Mouse (Mus musculus) thymus, adult 2 months (tissue): ENCODE data around the gene Olfr284. TPM values are rescaled to one million over a fixed set of nuclear protein-coding genes. Genes with fewer than 3 reads are reported as not detected.

Source experiments
- DNase-seq: peaks from one replicate; pipeline ENCODE4 v3.0.0; 2021
- H3K27ac ChIP-seq: fragments of 200-500 bp; 2 replicates; pipeline ENCODE4 v1.5.1; 2012; ENCODE audit warnings: low read length, control low read depth; ENCODE audit not compliant: control insufficient read depth, insufficient read depth
- H3K27me3 ChIP-seq: fragments of 200-500 bp; 2 replicates; pipeline ENCODE4 v1.6.1; 2012; ENCODE audit warnings: mild to moderate bottlenecking, low read length, moderate library complexity, mixed read lengths; ENCODE audit not compliant: control insufficient read depth, insufficient read depth
- H3K36me3 ChIP-seq: fragments of 200-500 bp; 2 replicates; pipeline ENCODE4 v1.6.1; 2012; ENCODE audit warnings: mild to moderate bottlenecking, low read length, moderate library complexity; ENCODE audit not compliant: control insufficient read depth, insufficient read depth
- H3K4me1 ChIP-seq: fragments of 200-500 bp; replicated peaks from 2 replicates; pipeline ENCODE4 v1.6.1; 2012; ENCODE audit warnings: low read length; ENCODE audit not compliant: control insufficient read depth, insufficient read depth
- H3K4me3 ChIP-seq: fragments of 200-500 bp; 2 replicates; pipeline ENCODE4 v1.5.1; 2012; ENCODE audit warnings: mild to moderate bottlenecking, low read length, control low read depth, moderate library complexity; ENCODE audit not compliant: control insufficient read depth, insufficient read depth
- CTCF ChIP-seq: fragments of 200-500 bp; IDR thresholded peaks from 2 replicates; pipeline ENCODE4 v1.5.1; 2012; ENCODE audit warnings: mild to moderate bottlenecking, control low read depth, low read length, moderate library complexity, borderline replicate concordance; ENCODE audit not compliant: control insufficient read depth, poor library complexity, insufficient read depth; ENCODE audit errors: extremely low read depth
- POLR2A ChIP-seq: fragments of 200-500 bp; IDR thresholded peaks from 2 replicates; pipeline ENCODE4 v1.6.1; 2012; ENCODE audit warnings: mild to moderate bottlenecking, low read length, control low read depth, moderate library complexity; ENCODE audit not compliant: control insufficient read depth, poor library complexity, insufficient read depth; ENCODE audit errors: extremely low read depth
- WGBS: fragments of 180-500 bp; shearing (Covaris S2); methylation state at CpG from one replicate; pipeline ENCODE4 v1.1.7; 2018; 5-methylcytosine and 5-hydroxymethylcytosine counted together
- polyA plus RNA-seq: library from polyadenylated mRNA; depleted of rRNA; stranded (reverse); fragments of >200 nt; gene quantifications from 2 replicates; pipeline ENCODE4 v1.2.3, GENCODE M21; 2012; rRNA removed

The Olfr284 gene
- polyA plus RNA-seq: 0.29 TPM in 1 of 2 replicates, not detected in the other

GRCm38 (mm10) chr15:98340887-98341286, at the start of gene Olfr284:
Gene Olfr284, minus strand, starts transcription at chr15:98340987.
- no peaks in the 10 kb centered on the region for H3K27me3 ChIP-seq
- no peaks in the 10 kb centered on the region for H3K36me3 ChIP-seq
- H3K4me3 ChIP-seq: no peak within 1 kb of the TSS
- 87% methylated on average over 8 of the region's 8 CpGs for WGBS
- no peaks in the 10 kb centered on the region for H3K4me1 ChIP-seq
- DNase-seq: no peak
- no peak for TF ChIP-seq CTCF
- TF ChIP-seq POLR2A: no peak
- H3K27ac ChIP-seq: no peak within 1 kb of the TSS

- Histone ChIP-seq H3K27ac (no peak overlapping the region), H3K27me3 (no peaks in the 10 kb centered on the region), H3K4me3 (no peak overlapping the region), H3K4me1 (no peaks in the 10 kb centered on the region), H3K36me3 (no peaks in the 10 kb centered on the region)
- 23% methylated on average over 7 of the region's 7 CpGs for WGBS
- TF ChIP-seq CTCF (no peak), POLR2A (no peak)
- peak; percentile 51 for DNase-seq
Observed at GRCm38 (mm10) chr15:98389796-98390195, 49.0 kb upstream of the Olfr284 start.

- H3K4me1 ChIP-seq: no peaks in the 10 kb centered on the region
- H3K27ac ChIP-seq: no peak overlapping the region
- TF ChIP-seq CTCF (no peak), POLR2A (no peak)
- H3K27me3 ChIP-seq: no peaks in the 10 kb centered on the region
- no peak overlapping the region for H3K4me3 ChIP-seq
- H3K36me3 ChIP-seq: no peaks in the 10 kb centered on the region
- DNase-seq: no peak
- 90% methylated on average over 2 of the region's 2 CpGs for WGBS
Observed at GRCm38 (mm10) chr15:98387621-98388020, 46.8 kb upstream of the Olfr284 start.

GRCm38 (mm10) chr15:98380846-98381245, 40.1 kb upstream of the Olfr284 start, which contains the start of gene Olfr283:
Gene Olfr283, minus strand, starts transcription at chr15:98380946.
- Histone ChIP-seq H3K27ac (no peak within 1 kb of the TSS), H3K4me3 (no peak within 1 kb of the TSS), H3K36me3 (no peaks in the 10 kb centered on the region), H3K27me3 (no peaks in the 10 kb centered on the region), H3K4me1 (no peaks in the 10 kb centered on the region)
- whole genome bisulfite sequencing: 89% methylated on average over 6 of the region's 6 CpGs
- no peak for TF ChIP-seq CTCF
- TF ChIP-seq POLR2A: no peak
- no peak for DNase-seq

GRCm38 (mm10) chr15:98378209-98378608, 37.4 kb upstream of the Olfr284 start:
- TF ChIP-seq CTCF (no peak), POLR2A (no peak)
- DNase-seq: no peak
- WGBS: 92% methylated on average over 13 of the region's 13 CpGs
- H3K36me3 ChIP-seq: no peaks in the 10 kb centered on the region
- no peaks in the 10 kb centered on the region for H3K27me3 ChIP-seq
- no peaks in the 10 kb centered on the region for H3K4me1 ChIP-seq
- H3K27ac ChIP-seq: no peak overlapping the region
- no peak overlapping the region for H3K4me3 ChIP-seq

GRCm38 (mm10) chr15:98317177-98317724, 23.5 kb downstream of the Olfr284 start, which contains the start of gene Olfr285:
Gene Olfr285, minus strand, starts transcription at chr15:98317353.
- Histone ChIP-seq H3K36me3 (no peaks in the 10 kb centered on the region), H3K4me1 (no peaks in the 10 kb centered on the region), H3K4me3 (no peak within 1 kb of the TSS), H3K27me3 (no peaks in the 10 kb centered on the region), H3K27ac (no peak within 1 kb of the TSS)
- no peak for DNase-seq
- TF ChIP-seq CTCF (no peak), POLR2A (no peak)
- 95% methylated on average over 5 of the region's 5 CpGs for WGBS

- H3K4me1 ChIP-seq: no peaks in the 10 kb centered on the region
- no peak for TF ChIP-seq CTCF
- no peak for TF ChIP-seq POLR2A
- no peaks in the 10 kb centered on the region for H3K36me3 ChIP-seq
- no peak overlapping the region for H3K27ac ChIP-seq
- 41% methylated on average over 6 of the region's 6 CpGs for WGBS
- no peaks in the 10 kb centered on the region for H3K27me3 ChIP-seq
- no peak overlapping the region for H3K4me3 ChIP-seq
- DNase-seq: peak; percentile 4
Observed at GRCm38 (mm10) chr15:98315703-98316102, 25.1 kb downstream of the Olfr284 start.
